Mouse (Mus musculus) bone marrow macrophage, adult 2 months (primary cell): ENCODE measurements at regions not wholly inside any gene's neighbourhood (a gene's known extent, or its start where the extent isn't known, plus 50 kb on each side); places are given as distances from the start of the nearest gene placed in this dataset.

Experiments
- CTCF ChIP-seq: IDR thresholded peaks from 2 replicates; pipeline ENCODE4 v1.5.1; 2012; ENCODE audit warnings: low read depth, mild to moderate bottlenecking, low read length, moderate library complexity
- POLR2A ChIP-seq: IDR thresholded peaks from 2 replicates; pipeline ENCODE4 v1.6.1; 2012; ENCODE audit warnings: mild to moderate bottlenecking, low read depth, low read length, borderline replicate concordance

GRCm38 (mm10) chr4:125786083-125786482 is 238.3 kb upstream of the Csf3r start:
- TF ChIP-seq CTCF (no peak), POLR2A (no peak)
